Mouse (Mus musculus) kidney, embryonic 16.5 days (tissue): Measurements from ENCODE around the gene Cnih1. TPM values are rescaled to one million over a fixed set of nuclear protein-coding genes. Genes with fewer than 3 reads are reported as not detected.
A peak's percentile ranks its signal among the peaks of the same experiment; 100 is the strongest.
"Not testable (repeated sequence)": the region's sequence is repeated elsewhere in the genome, so short reads cannot be mapped to it uniquely, and the experiment has no call there.

Source experiments
- ATAC-seq: fragments of 200-750 bp; cut with Nextera tagmentation; 2 replicates; pipeline ENCODE4 v1.8.0; 2017; ENCODE audit warnings: moderate TSS enrichment; ENCODE audit not compliant: low FRiP score, low TSS enrichment
- H3K27ac ChIP-seq: fragments of 300-500 bp; sonication (generic); 2 replicates; pipeline ENCODE4 v1.5.1; 2014; ENCODE audit warnings: low read length
- H3K27me3 ChIP-seq: fragments of 300-500 bp; sonication (generic); 2 replicates; pipeline ENCODE4 v1.6.1; 2014; ENCODE audit warnings: low read length, control low read depth, mixed read lengths; ENCODE audit not compliant: insufficient read depth
- H3K36me3 ChIP-seq: fragments of 300-500 bp; sonication (generic); 2 replicates; pipeline ENCODE4 v1.6.1; 2014; ENCODE audit warnings: low read length, control low read depth, mixed read lengths; ENCODE audit not compliant: insufficient read depth
- H3K4me1 ChIP-seq: fragments of 300-500 bp; sonication (generic); 2 replicates; pipeline ENCODE4 v1.6.1; 2014; ENCODE audit warnings: low read length, control low read depth, mixed read lengths; ENCODE audit not compliant: insufficient read depth
- H3K4me2 ChIP-seq: fragments of 300-500 bp; sonication (generic); replicated peaks from 2 replicates; pipeline ENCODE4 v1.6.1; 2014; ENCODE audit warnings: low read depth, low read length
- H3K4me3 ChIP-seq: fragments of 300-500 bp; sonication (generic); 2 replicates; pipeline ENCODE4 v1.5.1; 2014; ENCODE audit warnings: mild to moderate bottlenecking, low read length
- H3K9ac ChIP-seq: fragments of 300-500 bp; sonication (generic); replicated peaks from 2 replicates; pipeline ENCODE4 v1.6.1; 2014; ENCODE audit warnings: low read length
- H3K9me3 ChIP-seq: fragments of 300-500 bp; sonication (generic); 2 replicates; pipeline ENCODE4 v1.6.1; 2016; ENCODE audit warnings: low read length, control low read depth
- WGBS: fragments of 180-500 bp; shearing (Covaris S2); extraction: QIAGEN DNeasy Blood & Tissue Kit; methylation state at CpG from one replicate; pipeline ENCODE4 v1.1.7; 2014; 5-methylcytosine and 5-hydroxymethylcytosine counted together
- polyA plus RNA-seq: library from polyadenylated mRNA; unstranded; fragments of >200 nt; fragmentation: Nextera tagmentation; extraction: Ambion mirVana; gene quantifications from 2 replicates; pipeline ENCODE4 v1.2.1, GENCODE M21; 2015

Cnih1 gene
- polyA plus RNA-seq, 1 experiment from 2014 or later = 184 TPM

DNA sequence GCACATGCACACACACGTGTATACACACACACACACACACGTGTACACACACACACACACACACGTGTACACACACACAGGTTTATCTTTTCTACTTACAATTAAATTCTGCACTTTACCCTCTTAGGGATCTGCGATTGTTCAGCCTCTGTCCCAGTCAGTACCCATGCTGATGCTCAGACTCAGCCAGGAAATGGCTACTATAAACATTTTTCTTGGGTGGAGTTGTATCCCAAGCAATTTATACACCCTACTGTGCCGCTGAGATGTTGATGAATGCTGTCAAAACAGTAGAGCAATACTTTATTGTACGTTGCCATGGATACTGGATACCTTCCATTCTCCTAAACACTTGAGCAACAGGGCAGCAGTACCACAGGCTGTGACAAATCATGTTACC lies 18.2 kb downstream of the Cnih1 start:
- Histone ChIP-seq H3K9me3 (no peaks in the 10 kb centered on the region), H3K27ac (no peak overlapping the region), H3K4me3 (no peak overlapping the region), H3K27me3 (no peaks in the 10 kb centered on the region), H3K36me3 (peaks cover 49% of the 10 kb centered on the region), H3K4me2 (no peak overlapping the region), H3K9ac (no peak overlapping the region), H3K4me1 (no peaks in the 10 kb centered on the region)
- WGBS = 86% methylated on average over 6 of the region's 6 CpGs
- ATAC-seq = no peak

DNA sequence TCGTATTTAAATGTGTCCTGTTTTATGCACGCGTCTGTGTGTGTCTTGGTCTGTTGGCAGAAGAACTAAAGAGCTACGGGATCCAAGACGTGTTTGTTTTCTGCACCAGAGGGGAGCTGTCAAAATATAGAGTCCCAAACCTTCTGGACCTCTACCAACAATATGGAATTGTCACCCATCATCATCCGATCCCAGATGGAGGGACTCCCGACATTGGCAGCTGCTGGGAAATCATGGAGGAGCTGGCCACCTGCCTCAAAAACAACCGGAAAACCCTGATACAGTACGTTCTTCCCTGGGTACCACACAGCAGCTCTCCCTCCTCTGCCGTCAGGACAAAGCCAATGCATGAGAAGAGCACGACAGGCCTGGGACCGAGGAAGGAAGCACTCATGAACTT lies 21.1 kb downstream of the Cnih1 start:
- peaks cover 43% of the 10 kb centered on the region for H3K36me3 ChIP-seq
- no peak for ATAC-seq
- no peak overlapping the region for H3K4me3 ChIP-seq
- no peak overlapping the region for H3K27ac ChIP-seq
- H3K9me3 ChIP-seq = no peaks in the 10 kb centered on the region
- peaks cover under 1% of the 10 kb centered on the region; the same call in 1 of the 2 replicates for H3K4me1 ChIP-seq
- WGBS = 89% methylated on average over 12 of the region's 12 CpGs
- no peaks in the 10 kb centered on the region for H3K27me3 ChIP-seq
- no peak overlapping the region for H3K9ac ChIP-seq
- no peak overlapping the region for H3K4me2 ChIP-seq

DNA sequence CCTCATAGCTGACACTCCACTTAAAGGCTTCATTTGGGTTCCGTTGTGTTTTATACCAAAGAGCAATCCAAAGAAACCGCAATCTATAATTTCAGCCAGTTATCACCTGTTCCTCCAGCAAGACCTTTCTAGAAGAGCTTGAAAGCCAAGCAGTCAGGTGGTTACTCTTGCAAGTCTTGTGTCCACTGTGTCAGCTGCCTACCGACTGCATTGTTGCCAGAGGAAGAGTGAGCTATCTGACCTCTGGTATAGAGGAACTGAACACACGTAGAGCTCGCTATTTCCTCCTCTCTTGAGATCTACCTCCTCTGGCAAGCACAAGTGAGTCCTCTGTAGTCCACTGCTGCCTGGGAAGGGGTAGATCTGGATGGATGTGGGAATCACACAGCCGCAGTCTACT lies 27.0 kb downstream of the Cnih1 start:
- Histone ChIP-seq H3K9me3 (0 out of 2 replicates have a peak, but pooled peaks cover 11% of the 10 kb centered on the region), H3K36me3 (peaks cover 9% of the 10 kb centered on the region; the same call in 1 of the 2 replicates)

DNA sequence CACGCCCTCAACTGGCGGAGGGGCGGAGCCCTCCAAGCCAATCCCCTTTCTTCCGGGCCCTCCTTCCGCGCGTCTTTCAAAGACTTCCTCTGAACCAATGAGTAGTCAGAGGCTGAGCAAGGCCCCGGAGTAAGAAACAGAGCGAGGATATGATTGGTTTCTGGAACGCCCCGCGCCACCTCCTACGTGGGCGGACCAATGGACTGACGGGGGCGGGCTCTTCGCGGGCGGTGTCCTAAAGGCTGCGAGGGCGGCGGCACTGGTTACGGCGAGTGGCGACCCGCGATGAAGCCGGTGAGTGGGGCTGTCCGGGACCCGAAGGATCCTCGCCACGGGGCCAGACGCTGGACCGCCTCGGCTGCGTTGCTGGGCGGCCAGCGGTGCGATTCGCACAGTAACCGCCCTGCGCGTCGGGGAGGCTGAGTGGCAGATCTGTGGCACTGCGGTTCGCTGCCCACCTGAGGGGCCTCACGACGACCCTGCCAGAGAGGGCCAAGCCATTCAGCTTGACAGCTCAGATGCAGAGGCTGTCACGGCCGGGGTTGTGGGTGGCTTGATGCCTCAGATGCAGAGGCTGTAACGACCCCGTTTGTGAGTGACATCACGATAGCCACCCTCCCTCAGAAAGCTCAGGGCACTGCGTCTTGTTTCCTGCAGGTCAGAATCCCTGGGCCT lies 27.7 kb downstream of the Cnih1 start, which contains the start of gene Cdkn3:
TSS of gene Cdkn3 (plus strand) at position 187 of the 675 bp plus-strand sequence.
- Histone ChIP-seq H3K27ac (peak within 1 kb of the TSS; percentile 23; the same call in 1 of the 2 replicates), H3K36me3 (peaks cover 9% of the 10 kb centered on the region; the same call in 1 of the 2 replicates), H3K4me1 (peaks cover 14% of the 10 kb centered on the region; the same call in 1 of the 2 replicates), H3K4me3 (peak within 1 kb of the TSS; percentile 82), H3K9me3 (0 out of 2 replicates have a peak, but pooled peaks cover 11% of the 10 kb centered on the region), H3K27me3 (no peaks in the 10 kb centered on the region), H3K9ac (peak within 1 kb of the TSS; percentile 82), H3K4me2 (peak within 1 kb of the TSS; percentile 89)
- peak; percentile 100 for ATAC-seq
- 0% methylated on average over 54 of the region's 54 CpGs for WGBS

More for the DNA sequence above, 27.0 kb downstream of the Cnih1 start:
- Histone ChIP-seq H3K4me1 (peaks cover 14% of the 10 kb centered on the region; the same call in 1 of the 2 replicates), H3K4me3 (peak overlapping the region; percentile 82), H3K27ac (no peak overlapping the region), H3K27me3 (no peaks in the 10 kb centered on the region), H3K9ac (peak overlapping the region; percentile 82), H3K4me2 (peak overlapping the region; percentile 89)
- WGBS = 51% methylated on average over 6 of the region's 6 CpGs
- no peak for ATAC-seq

DNA sequence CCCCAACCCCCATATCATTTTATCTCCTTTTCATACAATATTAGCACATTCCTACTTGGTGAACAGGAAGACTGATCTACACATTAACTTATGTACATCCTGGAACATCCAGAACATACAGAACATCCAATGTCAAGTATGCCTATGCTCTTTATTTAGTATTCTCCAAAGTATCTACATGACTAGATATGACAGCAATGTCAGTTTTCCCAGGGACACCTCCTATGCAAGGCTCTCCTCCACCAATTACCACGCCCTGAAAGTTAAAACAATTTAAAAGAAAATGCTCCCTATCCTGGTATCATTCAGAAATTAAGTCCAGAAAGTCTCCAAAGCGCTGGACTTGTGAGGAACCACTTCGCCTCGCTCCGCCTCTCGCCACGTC lies 28.2 kb downstream of the Cnih1 start:
- H3K4me3 ChIP-seq = peak overlapping the region; percentile 82
- H3K9ac ChIP-seq = 0 out of 2 replicates have a peak overlapping the region, but pooled peaks have one; percentile 44
- 0 out of 2 replicates have a peak, but pooled peaks cover 11% of the 10 kb centered on the region for H3K9me3 ChIP-seq
- 2% methylated on average over 7 of the region's 7 CpGs for WGBS
- H3K4me2 ChIP-seq = peak overlapping the region; percentile 89
- H3K36me3 ChIP-seq = peaks cover 9% of the 10 kb centered on the region; the same call in 1 of the 2 replicates
- peak; percentile 29; the same call in 1 of the 2 replicates for ATAC-seq
- H3K27ac ChIP-seq = no peak overlapping the region
- H3K27me3 ChIP-seq = no peaks in the 10 kb centered on the region
- H3K4me1 ChIP-seq = peaks cover 14% of the 10 kb centered on the region; the same call in 1 of the 2 replicates

DNA sequence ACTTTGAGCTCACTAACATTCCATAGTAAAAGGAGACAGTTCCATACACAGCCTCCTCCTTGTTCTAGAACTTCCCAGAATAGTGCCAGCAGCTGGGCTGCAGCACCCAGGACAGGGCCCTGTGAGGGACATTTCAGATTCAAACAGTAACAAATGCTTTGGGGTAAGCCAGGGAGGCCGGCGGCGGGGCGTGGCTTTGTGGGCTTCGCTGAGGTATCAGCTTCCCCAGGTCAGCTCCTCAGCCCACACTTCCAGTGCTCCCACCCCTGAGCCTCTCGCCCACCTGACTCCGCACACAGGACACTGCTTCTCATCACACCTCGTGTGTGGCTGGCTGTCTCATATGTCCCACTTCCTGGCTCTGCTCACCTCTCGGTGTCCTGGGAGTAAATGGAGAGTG lies 30.5 kb downstream of the Cnih1 start:
- H3K27ac ChIP-seq = no peak overlapping the region
- H3K36me3 ChIP-seq = no peaks in the 10 kb centered on the region
- 48% methylated on average over 9 of the region's 9 CpGs for WGBS
- H3K27me3 ChIP-seq = no peaks in the 10 kb centered on the region
- H3K9ac ChIP-seq = no peak overlapping the region
- no peak overlapping the region for H3K4me2 ChIP-seq
- H3K9me3 ChIP-seq = 0 out of 2 replicates have a peak, but pooled peaks cover 11% of the 10 kb centered on the region
- no peak for ATAC-seq
- no peak overlapping the region for H3K4me3 ChIP-seq
- peaks cover 14% of the 10 kb centered on the region; the same call in 1 of the 2 replicates for H3K4me1 ChIP-seq

DNA sequence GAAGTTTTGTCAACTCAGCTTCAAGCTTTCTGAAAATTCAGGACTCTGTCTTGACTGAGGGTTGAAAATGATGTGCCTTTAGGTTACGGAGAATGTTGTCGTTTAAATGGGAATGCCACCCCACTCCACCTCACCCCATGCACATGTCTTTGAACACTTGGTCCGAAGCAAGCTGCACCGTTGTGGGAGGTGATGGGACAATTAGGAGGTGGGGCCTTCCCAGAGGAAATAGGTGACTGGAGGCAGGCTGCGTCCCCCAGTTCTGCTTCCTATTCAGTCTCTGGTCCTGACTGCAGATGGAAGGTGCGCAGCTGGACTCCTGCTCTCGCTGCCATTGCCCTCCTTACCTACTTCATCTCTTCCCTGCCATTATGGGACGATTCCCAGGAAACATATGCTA lies 32.4 kb downstream of the Cnih1 start:
- no peaks in the 10 kb centered on the region for H3K27me3 ChIP-seq
- H3K27ac ChIP-seq = no peak overlapping the region
- 89% methylated on average over 8 of the region's 8 CpGs for WGBS
- H3K4me3 ChIP-seq = no peak overlapping the region
- H3K9me3 ChIP-seq = 0 out of 2 replicates have a peak, but pooled peaks cover 11% of the 10 kb centered on the region
- H3K9ac ChIP-seq = no peak overlapping the region
- no peak for ATAC-seq
- H3K4me2 ChIP-seq = no peak overlapping the region
- no peaks in the 10 kb centered on the region for H3K36me3 ChIP-seq
- H3K4me1 ChIP-seq = 0 out of 2 replicates have a peak, but pooled peaks cover under 1% of the 10 kb centered on the region

DNA sequence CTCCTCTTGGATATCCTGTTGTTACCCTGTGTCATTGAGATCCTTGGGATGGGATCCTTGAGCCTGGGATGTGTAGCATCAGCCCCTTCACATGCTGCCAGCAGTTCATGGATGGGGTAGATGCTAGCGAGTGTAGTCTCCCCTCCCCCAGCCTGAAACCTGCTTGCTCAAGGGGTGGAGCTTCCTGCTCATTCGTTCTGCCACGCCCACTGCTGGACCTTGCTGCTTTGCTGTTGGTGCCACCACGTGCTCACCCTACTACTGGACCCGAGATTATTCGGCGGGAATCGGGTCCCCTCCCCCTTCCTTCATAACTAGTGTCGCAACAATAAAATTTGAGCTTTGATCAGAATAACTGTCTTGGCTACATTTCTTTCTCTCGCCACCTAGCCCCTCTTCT lies 33.8 kb downstream of the Cnih1 start:
- not testable (repeated sequence) for H3K4me1 ChIP-seq, H3K9ac ChIP-seq, H3K4me2 ChIP-seq, ATAC-seq, H3K27ac ChIP-seq, H3K27me3 ChIP-seq, H3K36me3 ChIP-seq, H3K4me3 ChIP-seq
- H3K9me3 ChIP-seq = 0 out of 2 replicates have a peak, but pooled peaks cover 11% of the 10 kb centered on the region
- 72% methylated on average over 8 of the region's 10 CpGs for WGBS

DNA sequence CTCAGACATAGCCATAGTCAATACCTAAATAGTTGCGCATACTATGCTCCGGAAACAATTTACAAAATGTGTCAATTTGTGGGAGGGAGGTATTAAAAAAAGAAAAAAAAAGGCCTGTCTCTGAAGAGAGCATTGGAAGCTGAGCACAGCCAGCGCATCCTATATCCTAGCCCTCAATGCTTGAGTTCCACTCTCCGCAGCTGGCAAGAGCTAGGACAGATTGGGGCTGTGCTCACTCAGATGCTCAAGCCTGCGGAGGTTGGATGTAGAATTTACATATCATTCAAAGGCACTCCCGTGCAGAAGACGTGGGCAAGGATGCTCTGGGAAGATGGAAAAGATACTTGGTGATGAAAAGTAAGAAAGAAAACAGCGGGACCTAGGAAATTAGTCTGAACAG lies 42.8 kb downstream of the Cnih1 start:
- Histone ChIP-seq H3K4me2 (no peak overlapping the region), H3K4me1 (no peaks in the 10 kb centered on the region), H3K36me3 (no peaks in the 10 kb centered on the region), H3K27me3 (no peaks in the 10 kb centered on the region), H3K27ac (no peak overlapping the region), H3K9ac (no peak overlapping the region), H3K4me3 (no peak overlapping the region), H3K9me3 (no peaks in the 10 kb centered on the region)
- 94% methylated on average over 8 of the region's 8 CpGs for WGBS
- ATAC-seq = no peak

DNA sequence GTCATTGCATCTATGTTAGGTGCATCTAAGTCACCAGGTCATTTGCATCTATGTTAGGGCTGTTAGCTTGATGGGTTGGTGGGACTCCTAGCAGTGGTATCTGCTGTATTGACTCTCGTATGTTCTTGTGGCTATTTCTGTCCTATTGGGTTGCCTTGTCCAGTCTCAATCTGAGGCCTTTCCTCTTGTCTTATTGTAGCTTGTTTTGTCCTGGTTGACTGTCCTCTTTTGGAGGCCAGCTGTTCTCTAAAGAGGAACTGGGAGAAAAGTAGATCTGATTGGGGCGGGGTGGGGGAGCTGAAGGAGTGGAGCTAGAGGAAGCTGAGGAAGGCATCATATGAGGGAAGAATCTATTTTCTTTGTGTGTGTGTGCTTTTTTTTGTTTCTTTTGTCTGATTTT lies 45.5 kb downstream of the Cnih1 start:
- Histone ChIP-seq H3K9ac (no peak overlapping the region), H3K9me3 (no peaks in the 10 kb centered on the region), H3K4me2 (no peak overlapping the region), H3K4me1 (no peaks in the 10 kb centered on the region), H3K36me3 (no peaks in the 10 kb centered on the region), H3K27me3 (no peaks in the 10 kb centered on the region), H3K4me3 (no peak overlapping the region), H3K27ac (no peak overlapping the region)
- WGBS = 92% methylated on average over 2 of the region's 2 CpGs
- no peak for ATAC-seq
